Mouse (Mus musculus): ENCODE results near the gene Mepce.

DNA sequence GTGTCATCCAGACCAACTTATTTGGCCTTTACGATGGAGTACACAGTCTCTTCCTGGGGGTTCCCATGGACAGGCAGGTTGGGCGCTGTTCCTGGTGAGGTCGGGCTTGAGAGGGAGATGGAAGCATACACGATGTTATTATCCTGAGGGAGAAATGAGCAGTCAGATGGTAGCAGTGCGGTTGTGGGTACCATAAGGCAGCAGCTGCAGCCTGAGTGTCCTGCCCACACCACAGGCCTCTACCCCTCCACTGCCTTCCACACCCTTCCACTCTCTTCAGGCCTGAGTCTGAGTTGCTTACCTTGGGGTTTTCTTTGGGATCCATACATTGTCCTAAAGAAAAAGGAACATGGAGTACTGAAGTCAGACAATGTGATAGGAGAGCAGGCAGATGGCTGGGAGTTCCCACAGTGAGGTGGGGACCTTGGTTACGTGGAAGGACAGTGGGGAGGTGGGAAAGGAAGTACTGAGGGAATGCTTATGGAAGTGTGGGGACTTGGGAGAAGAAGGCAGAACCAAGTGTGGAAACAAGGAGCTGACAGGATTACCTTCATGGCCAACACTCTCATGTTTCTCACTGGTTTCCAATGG, 36.1 kb upstream of the Mepce start:
- TF ChIP-seq CTCF (conservative IDR thresholded peaks at IDR 0.05; ENCODE audit: low read length), result no peak
- no peak for TF ChIP-seq POU5F1 (IDR thresholded peaks at IDR 0.05; ENCODE audit: borderline replicate concordance, low read length)
- no peak for TF ChIP-seq NANOG (IDR thresholded peaks at IDR 0.05; ENCODE audit: borderline replicate concordance, low read length)
